Mouse (Mus musculus) thymus, adult 2 months (tissue): ENCODE measurements around the gene Keap1. TPM values are rescaled to one million over a fixed set of nuclear protein-coding genes. Genes with fewer than 3 reads are reported as not detected.

ENCODE experiments used
- DNase-seq: peaks from one replicate; pipeline ENCODE4 v3.0.0; 2021
- H3K27ac ChIP-seq: fragments of 200-500 bp; 2 replicates; pipeline ENCODE4 v1.5.1; 2012; ENCODE audit warnings: low read length, control low read depth; ENCODE audit not compliant: control insufficient read depth, insufficient read depth
- H3K27me3 ChIP-seq: fragments of 200-500 bp; 2 replicates; pipeline ENCODE4 v1.6.1; 2012; ENCODE audit warnings: mild to moderate bottlenecking, low read length, moderate library complexity, mixed read lengths; ENCODE audit not compliant: control insufficient read depth, insufficient read depth
- H3K36me3 ChIP-seq: fragments of 200-500 bp; 2 replicates; pipeline ENCODE4 v1.6.1; 2012; ENCODE audit warnings: mild to moderate bottlenecking, low read length, moderate library complexity; ENCODE audit not compliant: control insufficient read depth, insufficient read depth
- H3K4me1 ChIP-seq: fragments of 200-500 bp; replicated peaks from 2 replicates; pipeline ENCODE4 v1.6.1; 2012; ENCODE audit warnings: low read length; ENCODE audit not compliant: control insufficient read depth, insufficient read depth
- H3K4me3 ChIP-seq: fragments of 200-500 bp; 2 replicates; pipeline ENCODE4 v1.5.1; 2012; ENCODE audit warnings: mild to moderate bottlenecking, low read length, control low read depth, moderate library complexity; ENCODE audit not compliant: control insufficient read depth, insufficient read depth
- CTCF ChIP-seq: fragments of 200-500 bp; IDR thresholded peaks from 2 replicates; pipeline ENCODE4 v1.5.1; 2012; ENCODE audit warnings: mild to moderate bottlenecking, control low read depth, low read length, moderate library complexity, borderline replicate concordance; ENCODE audit not compliant: control insufficient read depth, poor library complexity, insufficient read depth; ENCODE audit errors: extremely low read depth
- POLR2A ChIP-seq: fragments of 200-500 bp; IDR thresholded peaks from 2 replicates; pipeline ENCODE4 v1.6.1; 2012; ENCODE audit warnings: mild to moderate bottlenecking, low read length, control low read depth, moderate library complexity; ENCODE audit not compliant: control insufficient read depth, poor library complexity, insufficient read depth; ENCODE audit errors: extremely low read depth
- WGBS: fragments of 180-500 bp; shearing (Covaris S2); methylation state at CpG from one replicate; pipeline ENCODE4 v1.1.7; 2018; 5-methylcytosine and 5-hydroxymethylcytosine counted together
- polyA plus RNA-seq: library from polyadenylated mRNA; depleted of rRNA; stranded (reverse); fragments of >200 nt; gene quantifications from 2 replicates; pipeline ENCODE4 v1.2.3, GENCODE M21; 2012

Gene Keap1
- polyA plus RNA-seq, 1 experiment = 115 TPM

- Histone ChIP-seq H3K4me1 (peaks cover 4% of the 10 kb centered on the region; the same call in 1 of the 2 replicates), H3K27me3 (peaks cover 22% of the 10 kb centered on the region; the same call in 1 of the 2 replicates), H3K27ac (no peak overlapping the region), H3K36me3 (no peaks in the 10 kb centered on the region), H3K4me3 (no peak overlapping the region)
- no peak for TF ChIP-seq CTCF
- TF ChIP-seq POLR2A = no peak
- WGBS = 56% methylated on average over 17 of the region's 17 CpGs
- no peak for DNase-seq
These were observed 10.7 kb upstream of the Keap1 start for GRCm38 (mm10) chr9:21249629-21250508.

GRCm38 (mm10) chr9:21248326-21248725 lies 9.2 kb upstream of the Keap1 start, which contains the start of gene S1pr5:
TSS of gene S1pr5 (minus strand) at chr9:21248443.
- 5% methylated on average over 30 of the region's 30 CpGs for WGBS
- no peak within 1 kb of the TSS for H3K27ac ChIP-seq
- H3K36me3 ChIP-seq = no peaks in the 10 kb centered on the region
- H3K4me1 ChIP-seq = peaks cover 15% of the 10 kb centered on the region
- TF ChIP-seq POLR2A (no peak), CTCF (no peak)
- H3K4me3 ChIP-seq = no peak within 1 kb of the TSS
- DNase-seq = no peak
- H3K27me3 ChIP-seq = peaks cover 22% of the 10 kb centered on the region; the same call in 1 of the 2 replicates

- Histone ChIP-seq H3K36me3 (no peaks in the 10 kb centered on the region), H3K27ac (no peak overlapping the region), H3K27me3 (peaks cover 22% of the 10 kb centered on the region; the same call in 1 of the 2 replicates), H3K4me3 (no peak overlapping the region), H3K4me1 (peaks cover 15% of the 10 kb centered on the region)
- WGBS = 100% methylated on average over 1 of the region's 1 CpGs
- TF ChIP-seq CTCF = no peak
- no peak for TF ChIP-seq POLR2A
- no peak for DNase-seq
These were observed 7.2 kb upstream of the Keap1 start for GRCm38 (mm10) chr9:21246342-21246741.

DNA sequence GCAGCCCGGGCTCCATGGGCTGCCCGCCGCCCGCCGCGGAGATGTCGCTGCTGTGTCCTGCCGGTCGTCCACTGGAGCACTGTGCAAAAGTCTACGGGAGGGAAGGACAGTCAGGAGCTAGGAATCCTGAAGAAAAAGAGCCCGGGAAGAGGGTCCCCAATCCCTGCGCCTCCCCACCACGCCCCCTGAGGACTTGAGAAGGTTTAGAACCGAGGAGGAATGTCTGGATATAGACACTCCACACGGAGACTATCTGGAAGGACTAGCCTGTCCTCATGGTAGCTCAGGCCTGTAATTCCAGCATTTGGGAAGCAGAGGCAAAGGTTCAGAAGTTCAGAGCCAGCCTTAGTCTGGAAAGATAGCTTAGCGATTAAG lies 5.9 kb upstream of the Keap1 start:
- Histone ChIP-seq H3K36me3 (no peaks in the 10 kb centered on the region), H3K4me1 (peaks cover 15% of the 10 kb centered on the region), H3K27ac (no peak overlapping the region), H3K4me3 (no peak overlapping the region), H3K27me3 (peaks cover 22% of the 10 kb centered on the region; the same call in 1 of the 2 replicates)
- DNase-seq = no peak
- no peak for TF ChIP-seq POLR2A
- no peak for TF ChIP-seq CTCF
- 10% methylated on average over 16 of the region's 16 CpGs for WGBS

GRCm38 (mm10) chr9:21244428-21245112 lies 5.4 kb upstream of the Keap1 start:
- Histone ChIP-seq H3K27ac (no peak overlapping the region), H3K36me3 (no peaks in the 10 kb centered on the region), H3K4me1 (peaks cover 15% of the 10 kb centered on the region), H3K27me3 (peaks cover 19% of the 10 kb centered on the region; the same call in 1 of the 2 replicates), H3K4me3 (no peak overlapping the region)
- TF ChIP-seq CTCF = no peak
- 2% methylated on average over 72 of the region's 72 CpGs for WGBS
- DNase-seq = no peak

GRCm38 (mm10) chr9:21243826-21244427 lies 4.8 kb upstream of the Keap1 start:
- peaks cover 15% of the 10 kb centered on the region; the same call in 1 of the 2 replicates for H3K27me3 ChIP-seq

More at GRCm38 (mm10) chr9:21243826-21244427, 4.8 kb upstream of the Keap1 start:
- TF ChIP-seq CTCF (no peak), POLR2A (no peak)
- no peak for DNase-seq
- Histone ChIP-seq H3K36me3 (no peaks in the 10 kb centered on the region), H3K4me3 (no peak overlapping the region), H3K27ac (no peak overlapping the region), H3K4me1 (peaks cover 15% of the 10 kb centered on the region)
- 20% methylated on average over 42 of the region's 42 CpGs for WGBS
